Mouse (Mus musculus): ENCODE results near the gene Marf1. TPM values are rescaled to one million over a fixed set of nuclear protein-coding genes. Genes with fewer than 3 reads are reported as not detected.
A peak's percentile ranks its signal among the peaks of the same experiment; 100 is the strongest.

The Marf1 gene
- 9.3 and 9.8 TPM in 2 replicates for polyA plus RNA-seq (2015; fragmentation: Nextera tagmentation; extraction: Ambion mirVana)

GRCm38 (mm10) chr16:14162988-14163416, at the start of gene Marf1, which contains the start of gene Nde1:
Marf1 (minus strand) TSS chr16:14163351.
Nde1 (plus strand) TSS chr16:14163275.

MicroRNA genes within 50 kb of the gene (microRNA counts, 519-probe panel; counts per million panel counts)
- 4,214 counts per million, percentile 38 among the panel's probes with 10 or more counts for microRNA mmu-miR-484

Small RNA genes within 50 kb of the gene (microRNA-seq; reads per million reads assigned to microRNA genes)
- not detected for gene Gm27671
- gene Mir484: 1,807 reads per million, percentile 81 among the genes with 10 or more reads in this experiment

Other genes starting within 250 kb of the Marf1 start
- gene 2900011O08Rik, start 176.7 kb downstream of the Marf1 start, polyA plus RNA-seq (2015; fragmentation: Nextera tagmentation; extraction: Ambion mirVana): 152 and 183 TPM in 2 replicates
- 0.74 and 1.3 TPM in 2 replicates for gene Ifitm7, start 176.5 kb downstream of the Marf1 start, polyA plus RNA-seq (2015; fragmentation: Nextera tagmentation; extraction: Ambion mirVana)
- gene Nde1, start 76 bp downstream of the Marf1 start, polyA plus RNA-seq (2015; fragmentation: Nextera tagmentation; extraction: Ambion mirVana): 18.5 and 19.0 TPM in 2 replicates
- 0.55 and 0.63 TPM in 2 replicates for gene Myh11, start 128.0 kb upstream of the Marf1 start, polyA plus RNA-seq (2015; fragmentation: Nextera tagmentation; extraction: Ambion mirVana)
- gene Fopnl, start 154.1 kb upstream of the Marf1 start, polyA plus RNA-seq (2015; fragmentation: Nextera tagmentation; extraction: Ambion mirVana): 194 and 209 TPM in 2 replicates
- gene Abcc1, start 198.2 kb upstream of the Marf1 start, polyA plus RNA-seq (2015; fragmentation: Nextera tagmentation; extraction: Ambion mirVana): 7.2 and 7.5 TPM in 2 replicates